Mouse (Mus musculus): ENCODE data around the gene Gzmd. TPM values are rescaled to one million over a fixed set of nuclear protein-coding genes. Genes with fewer than 3 reads are reported as not detected.

The Gzmd gene
- polyA plus RNA-seq, 1 experiment from 2014 or later: not detected

Small RNA genes within 50 kb of the gene (microRNA-seq; reads per million reads assigned to microRNA genes)
- gene Mir6949: not detected

Other genes starting within 250 kb of the Gzmd start
- 0.12 and 0.15 TPM in 2 replicates for gene Cbln3, start 248.2 kb downstream of the Gzmd start, polyA plus RNA-seq (2016; fragmentation: Nextera tagmentation; extraction: Ambion mirVana)
- gene Khnyn, start 247.7 kb downstream of the Gzmd start, polyA plus RNA-seq (2016; fragmentation: Nextera tagmentation; extraction: Ambion mirVana): 21.5 and 22.4 TPM in 2 replicates
- 41.3 and 44.6 TPM in 2 replicates for gene Sdr39u1, start 232.3 kb downstream of the Gzmd start, polyA plus RNA-seq (2016; fragmentation: Nextera tagmentation; extraction: Ambion mirVana)
- not detected in 2 replicates for gene Cma1, start 187.9 kb downstream of the Gzmd start, polyA plus RNA-seq (2016; fragmentation: Nextera tagmentation; extraction: Ambion mirVana)
- gene Cma2, start 181.6 kb downstream of the Gzmd start, polyA plus RNA-seq (2016; fragmentation: Nextera tagmentation; extraction: Ambion mirVana): not detected in 2 replicates
- gene Mcpt1, start 114.6 kb downstream of the Gzmd start, polyA plus RNA-seq (2016; fragmentation: Nextera tagmentation; extraction: Ambion mirVana): not detected in 2 replicates
- not detected in 2 replicates for gene Mcpt9, start 102.1 kb downstream of the Gzmd start, polyA plus RNA-seq (2016; fragmentation: Nextera tagmentation; extraction: Ambion mirVana)
- gene Mcpt2, start 90.6 kb downstream of the Gzmd start, polyA plus RNA-seq (2016; fragmentation: Nextera tagmentation; extraction: Ambion mirVana): not detected in 2 replicates
- not detected in 2 replicates for gene Mcpt4, start 70.3 kb downstream of the Gzmd start, polyA plus RNA-seq (2016; fragmentation: Nextera tagmentation; extraction: Ambion mirVana)
- not detected in 2 replicates for gene Mcpt8, start 47.3 kb downstream of the Gzmd start, polyA plus RNA-seq (2016; fragmentation: Nextera tagmentation; extraction: Ambion mirVana)
- gene Ctsg, start 30.0 kb downstream of the Gzmd start, polyA plus RNA-seq (2016; fragmentation: Nextera tagmentation; extraction: Ambion mirVana): not detected in 2 replicates
- gene Gzme, start 12.0 kb downstream of the Gzmd start, polyA plus RNA-seq (2016; fragmentation: Nextera tagmentation; extraction: Ambion mirVana): not detected in 2 replicates
- not detected in 2 replicates for gene Gzmg, start 27.0 kb upstream of the Gzmd start, polyA plus RNA-seq (2016; fragmentation: Nextera tagmentation; extraction: Ambion mirVana)
- not detected in 2 replicates for gene Gzmn, start 42.0 kb upstream of the Gzmd start, polyA plus RNA-seq (2016; fragmentation: Nextera tagmentation; extraction: Ambion mirVana)
- not detected in 2 replicates for gene Gzmf, start 78.8 kb upstream of the Gzmd start, polyA plus RNA-seq (2016; fragmentation: Nextera tagmentation; extraction: Ambion mirVana)
- 0.20 TPM in 1 of 2 replicates, not detected in the other for gene Gzmc, start 102.0 kb upstream of the Gzmd start, polyA plus RNA-seq (2016; fragmentation: Nextera tagmentation; extraction: Ambion mirVana)
- not detected in 2 replicates for gene Gzmb, start 129.7 kb upstream of the Gzmd start, polyA plus RNA-seq (2016; fragmentation: Nextera tagmentation; extraction: Ambion mirVana)
- 0.05 and 0.17 TPM in 2 replicates for gene Atp12a, start 232.5 kb upstream of the Gzmd start, polyA plus RNA-seq (2016; fragmentation: Nextera tagmentation; extraction: Ambion mirVana)